Mouse (Mus musculus): ENCODE results near the gene Gm20388. TPM values are rescaled to one million over a fixed set of nuclear protein-coding genes. Genes with fewer than 3 reads are reported as not detected.

Gene Gm20388
- polyA plus RNA-seq, 1 experiment = 10.6 TPM

DNA sequence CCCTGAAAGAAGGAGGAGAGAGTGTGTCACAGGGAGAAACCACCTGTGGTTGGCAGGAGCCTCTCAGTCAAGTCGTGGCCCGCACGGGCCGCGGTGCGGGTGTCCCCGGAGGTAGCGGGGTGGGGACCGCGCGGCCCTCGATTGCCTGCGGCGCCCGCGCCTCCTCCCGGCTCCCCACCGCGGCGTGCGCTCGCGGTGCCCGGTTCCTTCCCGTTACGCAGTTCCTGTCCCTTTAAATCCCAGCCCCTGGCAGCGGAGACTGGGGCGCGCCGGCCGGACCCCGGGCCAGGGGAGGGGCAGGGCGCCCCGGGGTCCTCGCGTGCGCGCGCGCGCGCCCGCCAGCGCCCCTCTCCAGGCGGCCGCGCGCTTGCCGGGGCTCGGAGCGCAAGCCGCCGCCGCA lies 1819.1 kb downstream of the Gm20388 start:
- no peak for TF ChIP-seq CTCF (IDR thresholded peaks at IDR 0.05; ENCODE audit: control insufficient read depth, insufficient read depth, low read length)
- TF ChIP-seq POLR2A (IDR thresholded peaks at IDR 0.05; ENCODE audit: borderline replicate concordance, control insufficient read depth, low read depth, low read length) = no peak
- no peak overlapping the region for H3K27ac ChIP-seq (ENCODE audit: control insufficient read depth, insufficient read depth, low read depth, low read length, poor library complexity)
- no peak overlapping the region for H3K4me3 ChIP-seq (replicated peaks; ENCODE audit: control insufficient read depth, low read depth, low read length)
- H3K4me1 ChIP-seq (ENCODE audit: control insufficient read depth, insufficient read depth, low read length) = no peaks in the 10 kb centered on the region
- 8% methylated on average over 54 of the region's 54 CpGs for WGBS

- Histone ChIP-seq H3K4me3 (replicated peaks; ENCODE audit: control insufficient read depth, low read depth, low read length) (no peak overlapping the region), H3K27ac (ENCODE audit: control insufficient read depth, insufficient read depth, low read depth, low read length, poor library complexity) (no peak overlapping the region), H3K4me1 (ENCODE audit: control insufficient read depth, insufficient read depth, low read length) (no peaks in the 10 kb centered on the region)
- 12% methylated on average over 60 of the region's 60 CpGs for WGBS
- TF ChIP-seq CTCF (IDR thresholded peaks at IDR 0.05; ENCODE audit: control insufficient read depth, insufficient read depth, low read length) (no peak), POLR2A (IDR thresholded peaks at IDR 0.05; ENCODE audit: borderline replicate concordance, control insufficient read depth, low read depth, low read length) (no peak)
These were observed 1819.5 kb downstream of the Gm20388 start for GRCm38 (mm10) chr8:121730170-121730569.

DNA sequence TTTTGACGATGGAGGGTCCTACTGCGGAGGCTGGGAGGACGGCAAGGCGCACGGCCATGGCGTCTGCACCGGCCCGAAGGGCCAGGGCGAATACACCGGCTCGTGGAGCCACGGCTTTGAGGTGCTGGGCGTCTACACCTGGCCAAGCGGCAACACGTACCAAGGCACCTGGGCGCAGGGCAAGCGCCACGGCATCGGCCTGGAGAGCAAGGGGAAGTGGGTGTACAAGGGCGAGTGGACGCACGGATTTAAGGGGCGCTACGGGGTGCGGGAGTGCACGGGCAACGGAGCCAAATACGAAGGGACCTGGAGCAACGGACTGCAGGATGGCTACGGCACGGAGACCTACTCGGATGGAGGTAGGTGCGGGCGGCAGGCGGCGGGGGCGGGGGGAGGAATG lies 1820.0 kb downstream of the Gm20388 start:
- no peak for TF ChIP-seq CTCF (IDR thresholded peaks at IDR 0.05; ENCODE audit: control insufficient read depth, insufficient read depth, low read length)
- TF ChIP-seq POLR2A (IDR thresholded peaks at IDR 0.05; ENCODE audit: borderline replicate concordance, control insufficient read depth, low read depth, low read length) = no peak; the same call in 1 of the 2 replicates
- WGBS = 3% methylated on average over 37 of the region's 37 CpGs
- no peak overlapping the region for H3K4me3 ChIP-seq (replicated peaks; ENCODE audit: control insufficient read depth, low read depth, low read length)
- no peak overlapping the region for H3K27ac ChIP-seq (ENCODE audit: control insufficient read depth, insufficient read depth, low read depth, low read length, poor library complexity)
- no peaks in the 10 kb centered on the region for H3K4me1 ChIP-seq (ENCODE audit: control insufficient read depth, insufficient read depth, low read length)

DNA sequence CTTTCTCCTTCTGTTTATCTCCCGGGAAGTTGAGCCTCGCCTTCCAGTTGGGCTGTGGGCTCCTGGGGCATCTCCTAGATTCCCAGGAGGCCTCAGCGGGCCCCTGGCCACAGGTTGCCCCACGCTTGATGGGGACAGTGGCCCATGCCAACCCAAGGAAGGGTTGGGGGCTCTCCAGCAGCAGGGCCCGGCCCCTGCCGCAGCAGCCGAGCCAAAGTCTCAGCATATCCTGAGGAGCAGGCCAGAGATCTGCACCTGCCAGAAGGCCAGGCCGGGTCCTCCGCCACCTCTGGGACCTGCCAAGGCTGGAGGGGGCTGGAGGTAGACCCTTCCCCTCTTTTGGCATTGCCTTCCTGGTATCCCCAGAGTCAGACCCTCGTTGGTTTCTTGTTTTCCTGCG lies 1820.4 kb downstream of the Gm20388 start:
- no peak overlapping the region for H3K4me3 ChIP-seq (replicated peaks; ENCODE audit: control insufficient read depth, low read depth, low read length)
- WGBS = 6% methylated on average over 11 of the region's 11 CpGs
- H3K27ac ChIP-seq (ENCODE audit: control insufficient read depth, insufficient read depth, low read depth, low read length, poor library complexity) = no peak overlapping the region
- TF ChIP-seq CTCF (IDR thresholded peaks at IDR 0.05; ENCODE audit: control insufficient read depth, insufficient read depth, low read length) (no peak), POLR2A (IDR thresholded peaks at IDR 0.05; ENCODE audit: borderline replicate concordance, control insufficient read depth, low read depth, low read length) (no peak)
- H3K4me1 ChIP-seq (ENCODE audit: control insufficient read depth, insufficient read depth, low read length) = no peaks in the 10 kb centered on the region

DNA sequence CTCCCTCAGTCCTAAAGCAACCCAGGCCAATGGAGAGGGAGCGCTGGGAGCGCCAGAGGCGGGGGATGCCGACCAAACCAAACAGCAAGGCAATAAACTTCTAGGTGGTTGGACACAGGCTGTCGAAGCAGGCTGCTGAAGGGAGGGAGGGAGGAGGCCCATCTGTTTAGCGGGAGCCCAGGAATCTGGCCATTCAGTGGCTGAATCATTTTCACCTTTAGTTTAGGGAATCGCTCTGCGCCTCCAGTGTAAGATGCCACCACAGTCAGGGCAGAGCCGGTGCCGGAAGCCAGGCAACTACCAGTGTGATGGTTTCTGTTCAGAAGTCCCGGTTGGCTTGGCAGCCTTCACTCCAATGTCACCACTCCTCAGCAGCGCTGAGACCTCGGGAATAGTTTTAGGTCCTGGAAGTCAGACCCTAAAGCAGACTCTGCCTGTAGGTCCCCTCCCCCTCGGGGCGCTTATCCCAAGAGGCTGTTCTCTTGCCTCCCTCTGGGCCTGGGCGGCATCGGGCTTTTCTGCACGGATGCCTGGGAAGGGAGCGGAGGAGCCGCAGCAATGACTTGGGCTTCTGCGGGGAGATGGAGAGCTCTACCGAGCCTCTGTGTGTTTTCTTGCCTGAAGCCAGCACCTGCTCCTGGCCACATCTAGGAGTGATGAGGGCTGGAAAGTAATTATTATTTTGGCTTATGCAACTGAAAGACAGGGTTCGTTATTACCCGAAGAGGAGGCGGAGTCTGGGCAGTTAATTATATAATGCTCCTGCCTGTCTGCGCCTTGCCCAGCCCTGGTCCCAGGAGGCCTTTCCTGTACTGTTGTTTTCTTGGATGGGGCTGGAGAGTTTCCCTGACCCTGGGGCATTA lies 1821.1 kb downstream of the Gm20388 start:
- H3K4me3 ChIP-seq (replicated peaks; ENCODE audit: control insufficient read depth, low read depth, low read length) = no peak overlapping the region
- no peak for TF ChIP-seq CTCF (IDR thresholded peaks at IDR 0.05; ENCODE audit: control insufficient read depth, insufficient read depth, low read length)
- H3K27ac ChIP-seq (ENCODE audit: control insufficient read depth, insufficient read depth, low read depth, low read length, poor library complexity) = no peak overlapping the region
- 12% methylated on average over 26 of the region's 26 CpGs for WGBS
- H3K4me1 ChIP-seq (ENCODE audit: control insufficient read depth, insufficient read depth, low read length) = no peaks in the 10 kb centered on the region

DNA sequence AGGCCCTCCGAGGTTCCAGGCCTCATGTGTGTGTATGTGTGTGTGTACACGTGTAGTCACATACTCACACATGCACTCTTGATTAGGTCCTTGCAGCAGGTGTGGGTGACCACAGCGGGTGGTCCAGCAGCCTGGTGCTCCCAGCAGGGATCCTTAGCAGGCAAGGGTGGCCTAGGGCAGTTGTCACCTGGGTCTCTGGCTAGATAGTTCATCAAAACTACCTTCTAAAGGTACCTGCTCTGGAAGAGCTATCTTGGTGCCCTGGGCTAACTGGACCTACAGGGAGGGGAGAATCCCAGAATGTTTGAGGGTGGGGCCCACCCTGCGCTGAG lies 1821.7 kb downstream of the Gm20388 start:
- H3K27ac ChIP-seq (ENCODE audit: control insufficient read depth, insufficient read depth, low read depth, low read length, poor library complexity) = no peak overlapping the region
- H3K4me3 ChIP-seq (replicated peaks; ENCODE audit: control insufficient read depth, low read depth, low read length) = no peak overlapping the region
- H3K4me1 ChIP-seq (ENCODE audit: control insufficient read depth, insufficient read depth, low read length) = no peaks in the 10 kb centered on the region
- 52% methylated on average over 4 of the region's 4 CpGs for WGBS
- TF ChIP-seq POLR2A (IDR thresholded peaks at IDR 0.05; ENCODE audit: borderline replicate concordance, control insufficient read depth, low read depth, low read length) (no peak), CTCF (IDR thresholded peaks at IDR 0.05; ENCODE audit: control insufficient read depth, insufficient read depth, low read length) (no peak)

DNA sequence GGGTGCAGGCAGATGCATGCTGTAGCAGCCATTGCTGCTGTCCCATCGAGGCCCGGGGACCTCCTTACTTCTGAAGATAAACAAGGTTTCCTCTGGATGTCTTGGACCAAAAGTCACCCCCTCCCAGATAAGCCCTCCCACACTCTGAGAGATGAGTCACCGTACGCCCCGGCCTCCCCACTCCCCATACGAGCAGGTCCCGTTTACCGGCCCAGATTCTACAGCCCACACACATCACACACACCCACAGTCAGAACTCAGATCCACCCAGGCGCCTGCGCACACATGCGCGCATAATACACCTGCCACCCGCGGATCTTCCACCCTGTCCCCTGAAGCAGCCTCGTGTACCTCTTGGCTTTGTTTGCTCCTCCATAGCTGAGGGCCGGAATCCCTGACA lies 1823.6 kb downstream of the Gm20388 start:
- 85% methylated on average over 16 of the region's 16 CpGs for WGBS
- TF ChIP-seq POLR2A (IDR thresholded peaks at IDR 0.05; ENCODE audit: borderline replicate concordance, control insufficient read depth, low read depth, low read length) (no peak), CTCF (IDR thresholded peaks at IDR 0.05; ENCODE audit: control insufficient read depth, insufficient read depth, low read length) (no peak)

GRCm38 (mm10) chr8:121736236-121736635 lies 1825.6 kb downstream of the Gm20388 start:
- Histone ChIP-seq H3K27ac (ENCODE audit: control insufficient read depth, insufficient read depth, low read depth, low read length, poor library complexity) (no peak overlapping the region), H3K4me3 (replicated peaks; ENCODE audit: control insufficient read depth, low read depth, low read length) (no peak overlapping the region), H3K4me1 (ENCODE audit: control insufficient read depth, insufficient read depth, low read length) (no peaks in the 10 kb centered on the region)
- TF ChIP-seq CTCF (IDR thresholded peaks at IDR 0.05; ENCODE audit: control insufficient read depth, insufficient read depth, low read length) = no peak
- TF ChIP-seq POLR2A (IDR thresholded peaks at IDR 0.05; ENCODE audit: borderline replicate concordance, control insufficient read depth, low read depth, low read length) = no peak
- 13% methylated on average over 7 of the region's 7 CpGs for WGBS

More for the DNA sequence above, 1823.6 kb downstream of the Gm20388 start:
- no peak overlapping the region for H3K4me3 ChIP-seq (replicated peaks; ENCODE audit: control insufficient read depth, low read depth, low read length)
- H3K27ac ChIP-seq (ENCODE audit: control insufficient read depth, insufficient read depth, low read depth, low read length, poor library complexity) = no peak overlapping the region
- no peaks in the 10 kb centered on the region for H3K4me1 ChIP-seq (ENCODE audit: control insufficient read depth, insufficient read depth, low read length)

DNA sequence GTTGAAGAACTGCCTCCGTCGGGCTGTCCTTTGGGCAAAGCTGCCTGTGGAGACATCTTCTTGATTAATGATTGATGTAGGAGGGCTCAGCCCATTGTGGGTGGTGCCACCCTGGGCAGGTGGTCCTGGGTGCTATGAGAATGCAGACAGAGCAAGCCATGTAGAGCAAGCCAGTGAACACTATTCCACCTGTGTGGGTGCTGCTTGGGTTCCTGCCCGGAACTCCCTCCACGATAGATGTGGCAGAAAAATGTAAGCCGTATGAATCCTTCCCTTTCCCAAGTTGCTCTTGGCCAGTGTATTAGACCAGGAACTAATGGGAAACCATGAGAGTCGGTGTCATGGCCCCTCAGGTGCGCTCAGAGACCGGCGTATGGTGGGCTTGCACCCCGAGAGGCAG lies 1830.1 kb downstream of the Gm20388 start:
- TF ChIP-seq CTCF (IDR thresholded peaks at IDR 0.05; ENCODE audit: control insufficient read depth, insufficient read depth, low read length) = no peak
- TF ChIP-seq POLR2A (IDR thresholded peaks at IDR 0.05; ENCODE audit: borderline replicate concordance, control insufficient read depth, low read depth, low read length) = no peak
- WGBS = 89% methylated on average over 10 of the region's 10 CpGs
- Histone ChIP-seq H3K27ac (ENCODE audit: control insufficient read depth, insufficient read depth, low read depth, low read length, poor library complexity) (no peak overlapping the region), H3K4me1 (ENCODE audit: control insufficient read depth, insufficient read depth, low read length) (no peaks in the 10 kb centered on the region), H3K4me3 (replicated peaks; ENCODE audit: control insufficient read depth, low read depth, low read length) (no peak overlapping the region)

Measured in bone marrow, adult 2 months (tissue).